Mouse (Mus musculus): ENCODE results near the gene Tjp1.

Tjp1 gene

GRCm38 (mm10) chr7:65486259-65486681, 41.3 kb downstream of the Tjp1 start:
- DNase-seq = no peak

GRCm38 (mm10) chr7:65484170-65484778, 43.3 kb downstream of the Tjp1 start:
- no peak for DNase-seq

- DNase-seq = no peak
Measured at GRCm38 (mm10) chr7:65482216-65482615, 45.4 kb downstream of the Tjp1 start.

GRCm38 (mm10) chr7:65472048-65472447, 55.5 kb downstream of the Tjp1 start:
- no peak for DNase-seq

- DNase-seq = no peak
Measured at GRCm38 (mm10) chr7:65471406-65471805, 56.2 kb downstream of the Tjp1 start.

- DNase-seq = no peak
Measured at GRCm38 (mm10) chr7:65470214-65470613, 57.4 kb downstream of the Tjp1 start.

- no peak for DNase-seq
Measured at GRCm38 (mm10) chr7:65469666-65470065, 57.9 kb downstream of the Tjp1 start.

- no peak for DNase-seq
Measured at GRCm38 (mm10) chr7:65468191-65468590, 59.4 kb downstream of the Tjp1 start.

- no peak for DNase-seq
Measured at GRCm38 (mm10) chr7:65467306-65468021, 60.1 kb downstream of the Tjp1 start.

- DNase-seq = no peak
Measured at GRCm38 (mm10) chr7:65466137-65466536, 61.4 kb downstream of the Tjp1 start.

- no peak for DNase-seq
Measured at GRCm38 (mm10) chr7:65464518-65465037, 63.0 kb downstream of the Tjp1 start.

GRCm38 (mm10) chr7:65463438-65463837, 64.1 kb downstream of the Tjp1 start:
- DNase-seq = no peak

GRCm38 (mm10) chr7:65461412-65461811, 66.2 kb downstream of the Tjp1 start:
- DNase-seq = no peak

- DNase-seq = no peak
Measured at GRCm38 (mm10) chr7:65460196-65460595, 67.4 kb downstream of the Tjp1 start.

GRCm38 (mm10) chr7:65456031-65456430, 71.5 kb downstream of the Tjp1 start:
- no peak for DNase-seq

- DNase-seq = no peak
Measured at GRCm38 (mm10) chr7:65455208-65455607, 72.4 kb downstream of the Tjp1 start.

- DNase-seq = no peak
Measured at GRCm38 (mm10) chr7:65454269-65454668, 73.3 kb downstream of the Tjp1 start.

GRCm38 (mm10) chr7:65452246-65452645, 75.3 kb downstream of the Tjp1 start:
- no peak for DNase-seq

- peak; percentile 11 for DNase-seq
Measured at GRCm38 (mm10) chr7:65450158-65450557, 77.4 kb downstream of the Tjp1 start.

GRCm38 (mm10) chr7:65441505-65441904, 86.1 kb downstream of the Tjp1 start:
- DNase-seq = no peak

- DNase-seq = no peak
Measured at GRCm38 (mm10) chr7:65439518-65439917, 88.1 kb downstream of the Tjp1 start.

- no peak for DNase-seq
Measured at GRCm38 (mm10) chr7:65438146-65438545, 89.4 kb downstream of the Tjp1 start.

- DNase-seq = no peak
Measured at GRCm38 (mm10) chr7:65436921-65437320, 90.7 kb downstream of the Tjp1 start.

GRCm38 (mm10) chr7:65431018-65431695, 96.4 kb downstream of the Tjp1 start:
- no peak for DNase-seq
